Mouse (Mus musculus) embryo, embryonic 11 days (tissue): Measurements from ENCODE around the gene Lta.
A peak's percentile ranks its signal among the peaks of the same experiment; 100 is the strongest.

Experiments
- DNase-seq: peaks from one replicate; pipeline ENCODE4 v3.0.0-alpha.2; 2015

Lta gene

DNA sequence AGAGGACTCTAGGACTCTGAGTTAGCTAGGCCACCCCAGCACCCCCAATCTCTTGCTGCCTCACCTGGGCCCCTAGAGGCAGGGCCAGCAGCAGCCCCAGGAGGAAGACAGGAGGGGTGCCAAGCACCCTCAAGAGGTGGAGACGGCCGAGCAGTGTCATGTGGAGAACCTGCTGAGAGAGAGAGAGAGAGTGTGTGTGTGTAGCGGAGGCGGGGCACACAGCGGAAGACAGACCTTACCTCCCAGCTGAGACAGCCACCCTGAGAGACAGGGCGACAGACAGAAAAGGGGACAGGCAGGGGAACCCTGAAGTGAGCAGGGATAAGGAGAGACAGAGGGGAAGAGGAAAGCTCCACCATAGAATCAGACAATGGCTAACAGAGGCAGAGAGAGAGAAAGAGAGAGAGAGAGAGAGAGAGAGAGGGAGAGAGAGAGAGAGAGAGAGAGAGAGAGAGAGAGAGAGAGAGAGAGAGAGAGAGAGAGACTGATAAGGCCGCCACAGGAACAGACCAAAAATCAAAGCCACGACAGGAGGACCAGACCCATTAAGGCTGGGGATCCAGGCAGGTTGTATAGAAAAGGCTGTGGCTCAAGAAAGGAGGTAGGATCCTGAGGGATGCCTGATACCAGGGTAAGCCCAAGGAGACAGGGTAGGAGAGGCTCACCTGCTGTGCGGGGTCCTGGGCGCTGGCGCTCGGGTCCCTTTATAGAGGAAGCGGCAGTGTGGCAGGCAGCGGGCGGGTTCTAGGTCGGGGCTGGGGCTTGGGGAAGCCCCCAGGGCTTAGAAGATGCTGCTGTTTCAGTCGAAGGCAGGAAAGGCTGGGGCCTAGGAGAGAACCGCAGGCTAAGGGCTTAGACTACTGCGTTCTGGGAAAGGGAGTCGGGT, at the start of gene Lta:
TSS of gene Lta (minus strand) at position 858 of the 886 bp plus-strand sequence.
- DNase-seq, result no peak

- peak; percentile 66 for DNase-seq
Observed at GRCm38 (mm10) chr17:35254241-35255098, 49.3 kb upstream of the Lta start.

GRCm38 (mm10) chr17:35253293-35254093, 48.3 kb upstream of the Lta start:
- DNase-seq, result no peak

- DNase-seq, result no peak
Observed at GRCm38 (mm10) chr17:35252619-35253292, 47.6 kb upstream of the Lta start.

GRCm38 (mm10) chr17:35251981-35252380, 46.8 kb upstream of the Lta start:
- DNase-seq, result no peak

DNA sequence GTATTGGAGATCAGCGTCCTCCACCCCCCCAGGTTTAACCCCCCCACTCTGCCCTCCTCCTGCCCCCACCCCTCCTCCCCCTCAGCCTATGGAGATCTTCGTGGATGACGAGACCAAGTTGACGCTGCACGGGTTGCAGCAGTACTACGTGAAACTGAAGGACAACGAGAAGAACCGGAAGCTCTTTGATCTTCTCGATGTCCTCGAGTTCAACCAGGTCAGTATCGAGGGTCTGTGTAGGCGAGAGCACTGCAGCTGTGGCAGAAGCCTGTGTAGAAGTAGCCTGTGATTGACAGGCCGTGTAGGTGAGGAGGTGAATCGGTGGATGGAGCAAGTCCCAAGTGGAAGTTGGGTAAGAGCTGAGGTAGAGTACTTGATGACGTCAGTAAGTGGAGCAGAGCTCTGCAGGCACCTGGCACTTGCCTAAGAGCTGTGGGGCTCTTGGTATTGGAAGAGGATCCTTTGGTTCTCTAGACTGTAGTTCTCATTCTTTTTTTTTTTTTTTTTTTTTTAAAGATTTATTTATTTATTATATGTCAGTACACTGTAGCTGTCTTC, 46.1 kb upstream of the Lta start:
- DNase-seq, result no peak

DNA sequence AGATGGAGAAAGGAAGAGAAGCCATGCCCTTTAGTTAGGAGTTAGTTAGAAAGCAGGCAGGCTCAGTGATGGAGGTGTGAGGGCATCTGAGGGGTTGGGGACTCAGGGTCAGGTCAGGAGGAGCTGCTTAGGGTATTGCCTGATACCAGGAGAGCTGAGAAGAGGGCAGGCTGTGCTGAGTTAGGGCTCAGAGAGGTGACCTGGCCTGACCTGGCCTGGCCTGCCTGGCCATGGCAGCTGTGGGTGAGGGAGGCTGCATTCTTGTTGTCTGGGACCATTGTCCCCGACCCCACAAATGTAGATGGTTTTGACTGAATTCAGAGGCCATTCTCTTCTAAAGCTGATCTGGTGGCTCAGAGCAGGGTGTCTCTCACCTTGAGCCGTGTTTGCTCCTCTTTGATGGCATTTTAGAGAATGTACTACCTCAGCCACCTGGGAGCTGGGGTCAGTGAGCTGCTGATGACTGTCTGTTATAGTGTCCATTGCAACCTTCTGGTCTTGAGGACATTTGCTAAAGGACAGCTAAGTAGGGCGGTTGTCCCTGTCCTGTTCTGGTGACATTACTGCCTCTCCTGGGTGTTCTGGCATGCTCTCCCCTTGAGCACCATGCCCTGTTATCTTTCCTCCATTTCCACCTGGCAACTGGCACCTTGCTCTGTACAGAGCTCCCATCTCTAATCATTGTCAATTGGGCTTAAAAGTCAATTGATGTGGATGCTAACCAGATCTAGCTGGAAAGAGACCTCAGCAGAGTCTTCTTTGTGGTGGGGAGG, 45.4 kb upstream of the Lta start:
- DNase-seq, result no peak

DNA sequence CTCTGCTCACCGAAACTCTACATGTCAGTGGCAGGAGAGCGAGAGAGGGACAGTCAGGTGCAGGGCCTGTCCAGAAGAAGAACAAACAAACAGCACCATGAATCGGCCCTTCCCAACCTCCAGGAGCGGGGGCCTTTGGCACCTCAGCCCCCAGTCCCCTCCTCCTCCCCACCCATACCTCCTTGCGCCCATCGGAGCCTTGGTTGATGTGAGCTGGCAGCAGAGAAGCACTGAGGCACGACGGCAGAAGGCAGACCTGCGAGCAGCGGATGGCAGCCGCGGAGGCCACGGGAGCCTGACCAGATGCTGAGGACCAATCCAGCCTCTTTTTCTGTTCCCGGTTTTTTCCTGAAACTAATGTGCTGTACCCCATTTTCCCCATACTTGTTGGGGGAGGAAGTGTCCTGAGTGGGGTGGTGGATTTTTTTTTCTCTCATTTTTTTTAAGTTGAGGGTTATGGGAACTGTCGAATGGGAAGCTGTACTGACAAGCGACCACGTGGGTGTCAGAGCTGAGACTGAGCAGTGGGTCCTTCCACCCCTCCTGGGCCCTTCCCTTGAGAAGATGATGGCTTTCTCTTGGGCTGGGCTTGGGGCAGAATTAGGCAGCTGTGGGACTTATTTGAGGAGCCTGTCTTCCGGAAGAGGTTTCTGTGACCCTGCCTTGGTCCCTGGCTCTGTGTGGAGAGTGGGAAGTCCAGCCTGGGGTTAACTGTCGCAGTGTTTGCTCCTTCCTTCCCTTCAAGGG, 44.5 kb upstream of the Lta start:
- no peak for DNase-seq

GRCm38 (mm10) chr17:35248986-35249385, 43.8 kb upstream of the Lta start:
- DNase-seq, result no peak

DNA sequence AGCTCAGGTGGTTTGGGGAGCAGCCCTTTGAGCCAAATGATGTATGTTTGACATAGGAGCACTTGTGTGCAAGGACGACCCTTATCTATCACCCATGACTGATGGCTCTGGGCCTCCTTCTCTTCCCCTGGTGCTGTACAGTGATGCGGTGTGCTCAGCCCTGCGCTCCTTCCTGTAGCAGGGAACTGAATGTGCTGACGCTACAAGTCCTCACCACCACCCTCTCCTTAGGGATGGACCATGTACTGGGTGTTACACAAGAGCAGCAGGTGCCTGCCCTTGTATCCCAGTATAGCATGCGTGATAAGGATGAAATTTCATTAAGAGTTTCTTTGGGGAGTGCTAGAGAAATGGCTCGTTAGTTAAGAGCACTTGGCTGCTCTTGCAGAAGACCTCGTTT, 42.0 kb upstream of the Lta start:
- no peak for DNase-seq

DNA sequence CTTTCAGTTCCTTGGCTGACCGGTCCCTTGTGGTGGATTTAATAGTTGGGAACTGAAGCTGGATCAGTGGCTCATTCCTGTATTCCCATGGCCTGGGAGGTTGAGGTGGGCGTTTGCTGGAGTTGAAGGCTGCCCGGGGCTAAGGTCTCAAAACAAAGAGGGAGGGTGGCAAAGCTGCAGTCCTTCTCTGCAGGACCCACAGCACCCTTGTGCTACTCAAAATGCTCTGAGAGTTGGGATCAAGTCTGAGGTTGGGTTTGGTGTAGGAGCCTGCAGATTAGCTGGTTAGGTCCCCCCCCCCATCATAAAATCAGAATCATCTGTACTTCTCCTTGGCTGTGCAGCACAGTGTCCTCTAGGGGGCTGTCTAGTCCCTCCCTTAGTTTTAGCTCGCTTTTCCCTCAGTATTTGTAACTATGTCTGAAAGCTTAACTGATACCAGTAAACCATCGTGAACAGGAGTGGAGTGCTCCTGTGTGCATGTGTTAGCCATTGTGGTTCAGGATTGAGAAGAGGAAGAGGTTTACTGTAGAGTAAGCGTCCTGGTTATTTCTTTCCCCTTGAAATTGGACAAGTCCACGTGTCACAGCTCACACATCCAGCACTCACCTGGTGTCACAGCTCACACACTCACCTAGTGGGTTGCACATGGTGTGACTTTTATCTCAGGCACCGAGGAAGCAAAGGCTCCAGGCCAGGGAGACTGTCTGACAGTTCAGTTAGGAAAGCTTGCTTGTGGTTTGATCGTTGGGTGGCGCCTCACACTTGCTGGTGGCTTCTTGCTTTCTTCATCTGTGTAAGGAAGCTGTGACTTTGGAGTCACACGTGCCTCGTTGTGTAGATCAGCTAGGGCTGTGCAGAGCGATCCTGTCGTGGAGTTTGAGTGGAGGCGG, 40.8 kb upstream of the Lta start:
- peak; percentile 33 for DNase-seq

GRCm38 (mm10) chr17:35244999-35245398, 39.8 kb upstream of the Lta start:
- DNase-seq, result no peak

GRCm38 (mm10) chr17:35243086-35243485, 37.9 kb upstream of the Lta start:
- DNase-seq, result peak; percentile 55

- DNase-seq, result peak; percentile 79
Observed at GRCm38 (mm10) chr17:35242015-35242941, 37.1 kb upstream of the Lta start.

- DNase-seq, result peak; percentile 97
Observed at GRCm38 (mm10) chr17:35241305-35242014, 36.3 kb upstream of the Lta start, which contains the start of gene Ddx39b. Ddx39b (plus strand) TSS chr17:35241746.

- DNase-seq, result no peak
Observed at GRCm38 (mm10) chr17:35240384-35241304, 35.5 kb upstream of the Lta start.
